Mouse (Mus musculus): ENCODE measurements around the gene Usp38. TPM values are rescaled to one million over a fixed set of nuclear protein-coding genes. Genes with fewer than 3 reads are reported as not detected.

The Usp38 gene
- polyA plus RNA-seq, 1 experiment from 2014 or later = 29.0 TPM

- no peak overlapping the region for H3K4me3 ChIP-seq (ENCODE audit: low read depth, low read length)
- ATAC-seq (ENCODE audit: low FRiP score) (no peak), DNase-seq (ENCODE audit: low spot score) (no peak)
- WGBS = 90% methylated on average over 8 of the region's 9 CpGs
- no peak overlapping the region for H3K9ac ChIP-seq (ENCODE audit: low read depth, low read length)
- H3K4me1 ChIP-seq (replicated peaks; ENCODE audit: control insufficient read depth, insufficient read depth, low read length) = no peaks in the 10 kb centered on the region
- H3K27ac ChIP-seq (ENCODE audit: low read depth, low read length) = no peak overlapping the region
- no peak overlapping the region for H3K4me2 ChIP-seq (replicated peaks; ENCODE audit: low read depth, low read length)
- H3K9me3 ChIP-seq (ENCODE audit: control insufficient read depth, low read length) = no peaks in the 10 kb centered on the region
- H3K27me3 ChIP-seq (ENCODE audit: control insufficient read depth, insufficient read depth, low read length) = no peaks in the 10 kb centered on the region
- H3K36me3 ChIP-seq (ENCODE audit: control insufficient read depth, insufficient read depth, low read length) = no peaks in the 10 kb centered on the region
These were observed 43.6 kb downstream of the Usp38 start for GRCm38 (mm10) chr8:80971150-80971549.

GRCm38 (mm10) chr8:80970000-80970685 lies 44.6 kb downstream of the Usp38 start:
- H3K9ac ChIP-seq (ENCODE audit: low read depth, low read length) = no peak overlapping the region
- H3K27ac ChIP-seq (ENCODE audit: low read depth, low read length) = no peak overlapping the region
- H3K9me3 ChIP-seq (ENCODE audit: control insufficient read depth, low read length) = no peaks in the 10 kb centered on the region
- no peak overlapping the region for H3K4me3 ChIP-seq (ENCODE audit: low read depth, low read length)
- DNase-seq (ENCODE audit: low spot score) (no peak), ATAC-seq (ENCODE audit: low FRiP score) (no peak)
- no peaks in the 10 kb centered on the region for H3K36me3 ChIP-seq (ENCODE audit: control insufficient read depth, insufficient read depth, low read length)
- H3K4me2 ChIP-seq (replicated peaks; ENCODE audit: low read depth, low read length) = no peak overlapping the region
- whole genome bisulfite sequencing = 80% methylated on average over 11 of the region's 11 CpGs
- no peaks in the 10 kb centered on the region for H3K27me3 ChIP-seq (ENCODE audit: control insufficient read depth, insufficient read depth, low read length)
- no peaks in the 10 kb centered on the region for H3K4me1 ChIP-seq (replicated peaks; ENCODE audit: control insufficient read depth, insufficient read depth, low read length)

GRCm38 (mm10) chr8:80969423-80969822 lies 45.3 kb downstream of the Usp38 start:
- Histone ChIP-seq H3K9ac (ENCODE audit: low read depth, low read length) (no peak overlapping the region), H3K36me3 (ENCODE audit: control insufficient read depth, insufficient read depth, low read length) (no peaks in the 10 kb centered on the region), H3K4me2 (replicated peaks; ENCODE audit: low read depth, low read length) (no peak overlapping the region), H3K4me1 (replicated peaks; ENCODE audit: control insufficient read depth, insufficient read depth, low read length) (no peaks in the 10 kb centered on the region), H3K9me3 (ENCODE audit: control insufficient read depth, low read length) (no peaks in the 10 kb centered on the region), H3K27ac (ENCODE audit: low read depth, low read length) (no peak overlapping the region), H3K4me3 (ENCODE audit: low read depth, low read length) (no peak overlapping the region), H3K27me3 (ENCODE audit: control insufficient read depth, insufficient read depth, low read length) (no peaks in the 10 kb centered on the region)
- DNase-seq (ENCODE audit: low spot score) (no peak), ATAC-seq (ENCODE audit: low FRiP score) (no peak)
- 93% methylated on average over 5 of the region's 5 CpGs for WGBS

GRCm38 (mm10) chr8:80963095-80963494 lies 51.6 kb downstream of the Usp38 start:
- Histone ChIP-seq H3K9ac (ENCODE audit: low read depth, low read length) (no peak overlapping the region), H3K4me1 (replicated peaks; ENCODE audit: control insufficient read depth, insufficient read depth, low read length) (no peaks in the 10 kb centered on the region), H3K27me3 (ENCODE audit: control insufficient read depth, insufficient read depth, low read length) (no peaks in the 10 kb centered on the region), H3K4me2 (replicated peaks; ENCODE audit: low read depth, low read length) (no peak overlapping the region), H3K36me3 (ENCODE audit: control insufficient read depth, insufficient read depth, low read length) (no peaks in the 10 kb centered on the region), H3K9me3 (ENCODE audit: control insufficient read depth, low read length) (no peaks in the 10 kb centered on the region), H3K4me3 (ENCODE audit: low read depth, low read length) (no peak overlapping the region), H3K27ac (ENCODE audit: low read depth, low read length) (no peak overlapping the region)
- DNase-seq (ENCODE audit: low spot score) (no peak), ATAC-seq (ENCODE audit: low FRiP score) (no peak)
- WGBS = 93% methylated on average over 3 of the region's 3 CpGs

GRCm38 (mm10) chr8:80962592-80962983 lies 52.1 kb downstream of the Usp38 start:
- Histone ChIP-seq H3K27me3 (ENCODE audit: control insufficient read depth, insufficient read depth, low read length) (no peaks in the 10 kb centered on the region), H3K4me2 (replicated peaks; ENCODE audit: low read depth, low read length) (no peak overlapping the region), H3K36me3 (ENCODE audit: control insufficient read depth, insufficient read depth, low read length) (no peaks in the 10 kb centered on the region), H3K4me3 (ENCODE audit: low read depth, low read length) (no peak overlapping the region), H3K27ac (ENCODE audit: low read depth, low read length) (no peak overlapping the region), H3K4me1 (replicated peaks; ENCODE audit: control insufficient read depth, insufficient read depth, low read length) (no peaks in the 10 kb centered on the region), H3K9me3 (ENCODE audit: control insufficient read depth, low read length) (no peaks in the 10 kb centered on the region), H3K9ac (ENCODE audit: low read depth, low read length) (no peak overlapping the region)
- 84% methylated on average over 5 of the region's 5 CpGs for WGBS
- ATAC-seq (ENCODE audit: low FRiP score) = no peak
- DNase-seq (ENCODE audit: low spot score) = no peak

- no peaks in the 10 kb centered on the region for H3K36me3 ChIP-seq (ENCODE audit: control insufficient read depth, insufficient read depth, low read length)
- H3K9ac ChIP-seq (ENCODE audit: low read depth, low read length) = no peak overlapping the region
- H3K4me2 ChIP-seq (replicated peaks; ENCODE audit: low read depth, low read length) = no peak overlapping the region
- H3K9me3 ChIP-seq (ENCODE audit: control insufficient read depth, low read length) = no peaks in the 10 kb centered on the region
- no peaks in the 10 kb centered on the region for H3K27me3 ChIP-seq (ENCODE audit: control insufficient read depth, insufficient read depth, low read length)
- DNase-seq (ENCODE audit: low spot score) = no peak
- WGBS = 85% methylated on average over 7 of the region's 7 CpGs
- no peak overlapping the region for H3K27ac ChIP-seq (ENCODE audit: low read depth, low read length)
- no peak for ATAC-seq (ENCODE audit: low FRiP score)
- no peaks in the 10 kb centered on the region for H3K4me1 ChIP-seq (replicated peaks; ENCODE audit: control insufficient read depth, insufficient read depth, low read length)
- H3K4me3 ChIP-seq (ENCODE audit: low read depth, low read length) = no peak overlapping the region
These were observed 52.7 kb downstream of the Usp38 start for GRCm38 (mm10) chr8:80961937-80962591.

GRCm38 (mm10) chr8:80961070-80961609 lies 53.6 kb downstream of the Usp38 start:
- no peak overlapping the region for H3K4me3 ChIP-seq (ENCODE audit: low read depth, low read length)
- no peaks in the 10 kb centered on the region for H3K27me3 ChIP-seq (ENCODE audit: control insufficient read depth, insufficient read depth, low read length)
- H3K4me2 ChIP-seq (replicated peaks; ENCODE audit: low read depth, low read length) = no peak overlapping the region
- no peaks in the 10 kb centered on the region for H3K9me3 ChIP-seq (ENCODE audit: control insufficient read depth, low read length)
- no peak for DNase-seq (ENCODE audit: low spot score)
- WGBS = 83% methylated on average over 4 of the region's 4 CpGs
- no peaks in the 10 kb centered on the region for H3K36me3 ChIP-seq (ENCODE audit: control insufficient read depth, insufficient read depth, low read length)
- H3K9ac ChIP-seq (ENCODE audit: low read depth, low read length) = no peak overlapping the region
- H3K27ac ChIP-seq (ENCODE audit: low read depth, low read length) = no peak overlapping the region
- ATAC-seq (ENCODE audit: low FRiP score) = no peak
- no peaks in the 10 kb centered on the region for H3K4me1 ChIP-seq (replicated peaks; ENCODE audit: control insufficient read depth, insufficient read depth, low read length)

GRCm38 (mm10) chr8:80959588-80960268 lies 55.0 kb downstream of the Usp38 start:
- Histone ChIP-seq H3K9ac (ENCODE audit: low read depth, low read length) (no peak overlapping the region), H3K36me3 (ENCODE audit: control insufficient read depth, insufficient read depth, low read length) (no peaks in the 10 kb centered on the region), H3K27me3 (ENCODE audit: control insufficient read depth, insufficient read depth, low read length) (no peaks in the 10 kb centered on the region), H3K9me3 (ENCODE audit: control insufficient read depth, low read length) (no peaks in the 10 kb centered on the region), H3K4me2 (replicated peaks; ENCODE audit: low read depth, low read length) (no peak overlapping the region), H3K27ac (ENCODE audit: low read depth, low read length) (no peak overlapping the region), H3K4me1 (replicated peaks; ENCODE audit: control insufficient read depth, insufficient read depth, low read length) (no peaks in the 10 kb centered on the region), H3K4me3 (ENCODE audit: low read depth, low read length) (no peak overlapping the region)
- ATAC-seq (ENCODE audit: low FRiP score) (no peak), DNase-seq (ENCODE audit: low spot score) (no peak)
- WGBS = 88% methylated on average over 9 of the region's 9 CpGs
